Mouse (Mus musculus): ENCODE measurements at regions not wholly inside any gene's neighbourhood (a gene's known extent, or its start where the extent isn't known, plus 50 kb on each side); places are given as distances from the start of the nearest gene placed in this dataset.

DNA sequence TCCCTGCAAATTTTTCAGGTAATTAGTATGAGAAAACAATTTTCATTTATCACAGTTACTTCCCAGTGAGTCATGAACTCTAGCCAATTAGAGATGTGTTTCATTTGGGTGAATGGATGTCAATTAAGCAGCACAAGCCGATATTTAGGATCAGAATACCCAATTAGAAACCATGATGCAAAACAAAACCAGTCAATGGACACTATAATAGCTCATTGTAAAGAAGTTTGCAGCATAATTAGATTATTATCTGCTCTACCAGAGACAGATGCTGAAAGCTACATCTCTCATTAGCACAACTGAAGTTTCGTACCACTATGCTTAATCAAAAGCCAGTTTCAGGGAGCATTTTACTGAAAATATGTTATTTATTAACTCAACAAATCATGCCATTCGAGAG is 152.5 kb downstream of the Arl4a start:
- no peaks in the 10 kb centered on the region for H3K79me2 ChIP-seq (ENCODE audit: control insufficient read depth, insufficient read depth, low read length, poor library complexity)
- TF ChIP-seq MYB (IDR thresholded peaks at IDR 0.05; ENCODE audit: low read depth, low read length) (no peak), TCF12 (IDR thresholded peaks at IDR 0.05; ENCODE audit: low read depth, low read length) (no peak), ZNF384 (IDR thresholded peaks at IDR 0.05; ENCODE audit: low read depth, low read length) (no peak), TBP (IDR thresholded peaks at IDR 0.05; ENCODE audit: low read depth, low read length) (no peak), MAX (IDR thresholded peaks at IDR 0.05; ENCODE audit: low read length) (no peak), E2F4 (IDR thresholded peaks at IDR 0.05; ENCODE audit: borderline replicate concordance, low read depth, low read length) (no peak), GABPA (IDR thresholded peaks at IDR 0.05; ENCODE audit: low read depth, low read length) (no peak)

DNA sequence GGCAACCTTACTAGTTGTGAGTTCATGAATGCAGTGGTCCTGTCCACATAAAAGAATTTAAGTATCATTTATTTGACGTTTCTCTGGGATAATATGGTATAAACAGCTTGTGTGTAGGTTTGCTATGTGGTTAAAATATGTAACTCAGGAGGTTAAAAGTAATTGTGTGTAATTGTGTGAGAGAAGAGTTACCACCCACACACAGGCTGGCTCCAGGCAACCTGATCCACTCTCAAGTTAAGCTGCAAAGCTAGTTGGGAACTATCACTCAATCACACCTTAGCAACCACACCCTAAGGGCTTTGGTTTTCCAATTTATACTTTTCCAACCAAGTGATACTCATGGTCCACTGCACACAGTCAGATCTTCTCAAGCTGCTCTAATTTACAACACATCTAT is 157.5 kb downstream of the Arl4a start:
- Histone ChIP-seq H3K4me1 (ENCODE audit: control insufficient read depth in 1 of 2, insufficient read depth in 2 of 2, low read length in 2 of 2) (no peaks in the 10 kb centered on the region), H3K9me3 (replicated peaks; ENCODE audit: insufficient read depth, low read length) (no peaks in the 10 kb centered on the region), H3K79me2 (ENCODE audit: control insufficient read depth, insufficient read depth, low read length, poor library complexity) (no peaks in the 10 kb centered on the region), H3K27me3 (ENCODE audit: control insufficient read depth in 1 of 2, insufficient read depth in 2 of 2, low read length in 2 of 2) (no peaks in the 10 kb centered on the region; a peak in 1 of 4 replicates), H3K27ac (ENCODE audit: control insufficient read depth, low read depth, low read length) (no peak overlapping the region), H3K4me3 (ENCODE audit: control insufficient read depth in 1 of 2, insufficient read depth in 1 of 2, low read depth in 2 of 2, low read length in 2 of 2) (no peak overlapping the region), H3K9ac (ENCODE audit: control insufficient read depth, low read depth, low read length, poor library complexity, severe bottlenecking) (no peak overlapping the region), H3K36me3 (ENCODE audit: control insufficient read depth in 1 of 2, insufficient read depth in 2 of 2, low read length in 2 of 2) (no peaks in the 10 kb centered on the region)
- TF ChIP-seq POLR2AphosphoS2 (IDR thresholded peaks at IDR 0.05; ENCODE audit: low read length), result no peak
- TF ChIP-seq EP300 (IDR thresholded peaks at IDR 0.05; ENCODE audit: low read depth in 1 of 2, low read length in 2 of 2), result no peak
- TF ChIP-seq SIN3A (IDR thresholded peaks at IDR 0.05; ENCODE audit: low read length), result no peak
- no peak for TF ChIP-seq POLR2A (IDR thresholded peaks at IDR 0.05; ENCODE audit: control insufficient read depth in 1 of 2, insufficient read depth in 1 of 2, low read depth in 1 of 2, low read length in 2 of 2, poor library complexity in 1 of 2)
- TF ChIP-seq TCF12 (IDR thresholded peaks at IDR 0.05; ENCODE audit: low read depth, low read length), result no peak
- no peak for TF ChIP-seq BHLHE40 (IDR thresholded peaks at IDR 0.05; ENCODE audit: borderline replicate concordance, low read depth, low read length)
- TF ChIP-seq KAT2A (conservative IDR thresholded peaks at IDR 0.05; ENCODE audit: low read depth, low read length), result no peak
- no peak for TF ChIP-seq MYB (IDR thresholded peaks at IDR 0.05; ENCODE audit: low read depth, low read length)
- TF ChIP-seq ZNF384 (IDR thresholded peaks at IDR 0.05; ENCODE audit: low read depth, low read length), result no peak
- no peak for TF ChIP-seq TAL1 (IDR thresholded peaks at IDR 0.05; ENCODE audit: low read length)
- no peak for TF ChIP-seq CHD1 (IDR thresholded peaks at IDR 0.05; ENCODE audit: low read depth, low read length)
- TF ChIP-seq JUND (IDR thresholded peaks at IDR 0.05; ENCODE audit: low read depth, low read length), result no peak
- TF ChIP-seq MEF2A (IDR thresholded peaks at IDR 0.05; ENCODE audit: extremely low read depth, insufficient replicate concordance, low read depth, low read length, poor library complexity, severe bottlenecking), result no peak
- no peak for TF ChIP-seq CHD2 (IDR thresholded peaks at IDR 0.05; ENCODE audit: low read length)
- DNase-seq (ENCODE audit: low read depth, low spot score), result no peak

More for the DNA sequence above, 152.5 kb downstream of the Arl4a start:
- Histone ChIP-seq H3K27me3 (ENCODE audit: control insufficient read depth in 1 of 2, insufficient read depth in 2 of 2, low read length in 2 of 2) (no peaks in the 10 kb centered on the region; a peak in 2 of 4 replicates), H3K9me3 (replicated peaks; ENCODE audit: insufficient read depth, low read length) (no peaks in the 10 kb centered on the region), H3K36me3 (ENCODE audit: control insufficient read depth in 1 of 2, insufficient read depth in 2 of 2, low read length in 2 of 2) (no peaks in the 10 kb centered on the region), H3K4me3 (ENCODE audit: control insufficient read depth in 1 of 2, insufficient read depth in 1 of 2, low read depth in 2 of 2, low read length in 2 of 2) (no peak overlapping the region), H3K4me1 (ENCODE audit: control insufficient read depth in 1 of 2, insufficient read depth in 2 of 2, low read length in 2 of 2) (no peaks in the 10 kb centered on the region), H3K9ac (ENCODE audit: control insufficient read depth, low read depth, low read length, poor library complexity, severe bottlenecking) (no peak overlapping the region), H3K27ac (ENCODE audit: control insufficient read depth, low read depth, low read length) (no peak overlapping the region)
- DNase-seq (ENCODE audit: low read depth, low spot score), result no peak

All from MEL (cell line).